Mouse (Mus musculus) megakaryocyte progenitor cell, adult 5-6 weeks (primary cell): ENCODE results near the gene Madd. TPM values are rescaled to one million over a fixed set of nuclear protein-coding genes. Genes with fewer than 3 reads are reported as not detected.
A peak's percentile ranks its signal among the peaks of the same experiment; 100 is the strongest.

Experiments used
- ATAC-seq: replicated peaks from 2 replicates; pipeline ENCODE4 v1.8.0; 2016; ENCODE audit warnings: mild to moderate bottlenecking, moderate TSS enrichment, inconsistent platforms; ENCODE audit not compliant: poor library complexity
- total RNA-seq, 2 experiments: library from RNA; stranded (forward) in 1 of 2; stranded (reverse) in 1 of 2; fragments of 157-497, 149-512 nt in 1 of 2; fragments of 200-1000 nt in 1 of 2; gene quantifications; 2 replicates each; pipeline versions ENCODE4 v1.2.3 to v1.2.4; 2015 to 2017

Gene Madd
- total RNA-seq, 2 experiments from 2014 or later: 19.9 to 27.3 TPM

- no peak for ATAC-seq
Measured at GRCm38 (mm10) chr2:91176234-91176633, 7.4 kb downstream of the Madd start.

DNA sequence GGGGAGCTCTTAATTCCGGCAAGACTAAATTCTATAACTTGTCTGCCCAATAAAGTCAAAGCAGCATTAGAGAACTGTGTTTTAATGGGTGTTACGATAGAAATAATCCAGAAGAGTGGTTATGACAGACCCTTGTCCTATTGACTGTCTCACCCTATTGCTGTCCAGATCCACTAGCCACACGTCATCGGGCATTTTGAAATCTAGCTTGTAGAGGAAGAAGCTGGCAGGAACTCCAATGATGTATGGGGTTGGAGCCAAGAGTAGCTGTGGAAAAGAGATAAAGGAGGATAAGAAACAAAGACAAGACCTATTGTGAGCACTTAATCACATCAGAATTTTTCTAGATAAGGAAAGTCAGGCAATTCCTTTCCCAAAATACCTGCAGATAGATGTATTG is 8.1 kb downstream of the Madd start:
- no peak for ATAC-seq

GRCm38 (mm10) chr2:91169587-91170322 is 13.9 kb downstream of the Madd start:
- no peak for ATAC-seq

DNA sequence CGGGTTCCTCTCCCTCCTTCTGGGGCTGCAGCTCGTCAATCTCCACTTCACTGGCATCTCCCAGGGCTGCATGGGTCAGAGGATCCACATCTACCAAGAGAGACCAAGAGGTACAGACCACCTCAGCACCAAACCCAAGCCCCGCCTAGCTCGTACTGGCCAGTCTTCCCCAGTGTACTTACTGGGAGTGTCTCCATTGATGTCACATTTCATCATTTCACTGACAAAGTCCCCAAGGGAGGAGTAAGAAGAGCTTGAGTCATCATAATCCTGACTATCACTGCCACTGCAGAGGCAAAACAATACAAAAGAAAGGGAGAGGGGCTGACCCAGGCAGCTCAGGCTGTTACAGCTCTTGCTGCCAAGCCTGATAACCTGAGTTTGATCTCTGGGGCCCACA is 16.0 kb downstream of the Madd start:
- no peak for ATAC-seq

GRCm38 (mm10) chr2:91164991-91165390 is 18.6 kb downstream of the Madd start:
- ATAC-seq: peak; percentile 88

GRCm38 (mm10) chr2:91163532-91163931 is 20.1 kb downstream of the Madd start:
- no peak for ATAC-seq

DNA sequence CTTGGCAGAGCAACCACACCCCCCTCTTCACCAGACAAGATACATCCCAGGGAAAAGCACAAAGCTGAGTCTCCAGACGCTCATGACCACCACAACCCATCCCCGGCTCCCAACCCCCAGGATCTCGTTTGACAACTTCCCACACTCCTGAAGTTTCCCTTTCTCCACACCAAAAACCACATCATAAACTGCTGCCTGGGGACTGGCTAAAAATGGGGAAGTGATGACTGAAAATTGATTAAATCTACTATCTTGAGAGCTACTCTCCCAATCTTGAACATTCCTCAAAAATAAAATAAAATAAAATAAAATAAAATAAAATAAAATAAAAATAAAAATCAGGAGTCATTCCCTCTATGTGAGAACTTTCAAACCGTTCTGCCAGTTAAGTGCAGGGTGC is 20.7 kb downstream of the Madd start:
- peak; percentile 29; the same call in 1 of the 2 replicates for ATAC-seq

- ATAC-seq: no peak
Measured at GRCm38 (mm10) chr2:91160591-91160990, 23.0 kb downstream of the Madd start.

GRCm38 (mm10) chr2:91157002-91157752 is 26.5 kb downstream of the Madd start:
- no peak for ATAC-seq

DNA sequence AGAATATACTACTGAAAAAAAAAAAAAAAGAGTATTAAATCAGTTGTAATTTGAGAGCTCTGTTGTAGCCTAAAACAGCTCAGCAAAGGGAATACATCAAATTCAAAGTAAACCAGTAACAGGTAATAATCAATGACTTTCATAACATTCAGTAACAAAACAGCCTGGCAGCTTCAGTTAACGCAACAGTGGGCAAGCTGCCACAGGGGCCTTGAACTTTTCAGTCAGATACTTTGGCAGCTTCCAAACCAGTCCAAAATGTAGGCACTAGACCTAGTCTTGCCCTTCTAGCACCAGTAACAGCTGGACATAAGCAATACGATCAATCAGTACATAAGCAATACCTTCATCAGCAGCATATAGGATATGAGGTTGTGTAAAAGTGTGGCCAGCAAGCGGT is 29.5 kb downstream of the Madd start:
- ATAC-seq: no peak

DNA sequence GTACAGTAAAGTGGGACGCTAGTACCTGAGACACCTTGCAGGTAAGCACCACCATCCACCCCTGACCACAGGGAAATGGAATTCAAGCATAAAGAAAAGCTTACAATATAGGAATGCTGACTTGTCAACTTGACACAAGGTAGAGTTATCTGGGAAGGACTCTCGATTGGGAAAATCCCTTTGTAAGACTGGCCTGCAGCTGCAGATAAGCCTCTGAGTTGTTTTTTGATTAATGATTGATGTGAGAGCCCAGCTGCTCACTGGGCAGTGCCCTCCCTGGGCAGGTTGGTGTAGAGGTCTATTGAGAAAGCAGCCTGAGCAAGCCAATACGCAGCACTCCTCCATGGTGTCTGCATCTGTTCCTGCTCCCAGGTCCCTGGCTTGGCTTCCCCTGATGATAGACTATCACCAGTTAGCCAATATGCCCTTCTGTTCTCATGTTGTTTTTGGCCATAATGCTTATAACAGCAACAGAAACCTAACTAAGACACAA is 30.7 kb downstream of the Madd start:
- ATAC-seq: no peak

DNA sequence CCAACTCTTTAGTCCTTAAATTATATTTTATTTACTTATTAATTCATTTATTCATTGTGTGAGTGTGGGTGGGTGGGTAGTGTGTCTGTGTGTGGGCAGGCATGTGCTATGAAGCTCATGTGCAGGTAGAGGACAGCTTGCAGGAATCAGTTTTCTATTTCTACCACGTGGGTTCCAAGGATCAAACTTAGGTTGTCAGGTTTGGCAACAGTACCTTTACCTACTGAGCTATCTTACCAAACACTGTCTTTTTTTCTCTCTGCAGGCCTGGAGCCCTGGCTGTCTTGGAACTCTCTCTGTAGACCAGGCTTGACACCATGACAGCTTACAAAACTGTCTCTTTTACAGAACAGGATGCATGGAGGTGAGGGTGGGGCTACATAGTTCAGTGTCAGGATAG is 32.3 kb downstream of the Madd start:
- ATAC-seq: no peak

- no peak for ATAC-seq
Measured at GRCm38 (mm10) chr2:91148101-91148500, 35.5 kb downstream of the Madd start.

DNA sequence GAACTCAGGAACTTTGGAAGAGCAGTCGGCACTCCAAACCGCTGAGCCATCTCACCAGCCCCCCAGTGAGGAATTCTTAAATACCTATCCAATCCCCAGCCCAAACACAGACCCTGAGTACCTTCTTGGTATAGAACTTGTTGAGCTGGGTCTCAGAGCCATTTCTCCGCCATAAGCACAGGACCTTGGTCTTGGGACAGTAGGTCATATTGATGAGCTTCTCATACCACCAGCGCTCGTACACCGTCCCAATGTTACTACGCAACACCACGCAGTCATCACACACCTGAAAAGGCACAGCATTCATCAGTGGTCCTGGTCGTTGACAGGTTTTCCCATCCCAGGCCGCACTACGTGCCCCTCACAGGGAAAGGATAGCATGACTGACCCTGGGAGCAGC is 40.2 kb downstream of the Madd start:
- no peak for ATAC-seq

GRCm38 (mm10) chr2:91142920-91143319 is 40.7 kb downstream of the Madd start:
- ATAC-seq: no peak

DNA sequence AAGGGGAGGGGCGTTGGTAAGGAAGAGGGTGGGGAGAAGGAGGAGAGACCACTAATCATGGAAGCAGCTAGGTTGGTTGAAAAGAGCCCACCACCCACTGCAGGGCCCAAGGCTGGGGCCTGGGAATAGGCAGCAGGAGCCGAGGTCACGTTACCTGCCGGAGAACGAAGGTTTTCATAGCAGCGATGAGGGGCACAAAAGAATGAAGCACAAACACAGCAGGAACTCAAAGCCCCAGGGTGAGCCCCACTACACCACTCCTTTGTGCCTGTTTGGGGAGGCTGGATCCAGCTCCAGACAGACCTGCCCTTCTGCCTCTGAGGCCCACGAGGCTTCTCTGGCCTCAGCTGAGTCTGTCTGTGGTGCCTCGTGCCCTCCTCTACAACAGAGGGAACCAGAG is 43.9 kb downstream of the Madd start:
- ATAC-seq: no peak

GRCm38 (mm10) chr2:91139311-91139710 is 44.3 kb downstream of the Madd start:
- ATAC-seq: no peak

DNA sequence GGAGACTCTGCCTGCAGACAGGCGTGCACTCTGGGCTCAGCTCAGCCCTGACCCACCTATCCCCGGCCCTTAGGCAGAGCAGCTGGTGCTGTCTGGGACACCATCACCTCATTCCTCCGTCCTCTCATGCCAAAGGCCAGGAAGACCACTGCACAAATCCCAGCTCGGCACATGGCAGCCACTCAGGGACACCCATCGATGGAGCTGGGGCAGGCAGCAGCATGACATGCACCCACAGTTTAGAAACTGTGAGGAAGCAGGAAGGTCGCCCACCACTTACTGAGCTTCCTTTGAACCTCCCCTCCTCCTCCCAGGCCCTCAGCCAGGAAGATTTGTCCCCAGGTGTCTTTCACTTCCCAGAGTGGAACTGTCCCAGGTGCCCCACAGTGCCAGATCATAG is 46.2 kb downstream of the Madd start:
- ATAC-seq: no peak

GRCm38 (mm10) chr2:91136513-91137412 is 46.9 kb downstream of the Madd start:
- peak; percentile 30 for ATAC-seq

DNA sequence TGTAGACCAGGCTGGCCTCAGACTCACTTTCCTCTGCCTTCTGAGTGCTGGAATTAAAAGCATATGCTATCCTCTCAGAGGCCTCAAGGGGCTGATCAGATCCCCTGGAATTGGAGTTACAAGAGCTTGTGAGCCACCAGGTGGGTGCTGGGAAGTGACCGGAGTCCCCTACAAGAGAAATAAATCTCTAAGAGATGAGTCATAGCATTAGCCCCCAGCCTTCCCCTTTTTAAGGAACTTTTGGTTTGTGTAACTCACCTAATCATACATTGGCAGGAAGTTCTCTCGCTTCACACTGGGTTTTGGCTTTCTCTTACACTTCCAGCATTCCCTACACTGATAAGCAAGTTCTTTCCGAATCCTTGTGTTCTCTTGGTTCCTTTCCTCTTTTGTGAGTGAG is 51.6 kb downstream of the Madd start:
- peak; percentile 55 for ATAC-seq

- ATAC-seq: no peak
Measured at GRCm38 (mm10) chr2:91131251-91131650, 52.4 kb downstream of the Madd start.
